Mouse (Mus musculus) G1E (cell line): ENCODE measurements around the gene Samd14.
"Not testable (repeated sequence)": the region's sequence is repeated elsewhere in the genome, so short reads cannot be mapped to it uniquely, and the experiment has no call there.

Source experiments
- CTCF ChIP-seq: IDR thresholded peaks from 2 replicates; pipeline ENCODE4 v1.5.1; 2012; ENCODE audit warnings: low read depth, low read length, inconsistent platforms, mixed read lengths
- POLR2AphosphoS5 ChIP-seq: IDR thresholded peaks from 2 replicates; pipeline ENCODE4 v1.6.1; 2012; ENCODE audit warnings: low read depth, low read length, inconsistent platforms; ENCODE audit not compliant: insufficient replicate concordance
- TAL1 ChIP-seq: conservative IDR thresholded peaks from 2 replicates; pipeline ENCODE4 v1.6.1; 2012; ENCODE audit warnings: low read depth, low read length, inconsistent platforms, mixed read lengths

- not testable (repeated sequence) for TF ChIP-seq POLR2AphosphoS5, CTCF, TAL1
These were observed 40.0 kb upstream of the Samd14 start for GRCm38 (mm10) chr11:94969709-94970108.
